Mouse (Mus musculus) lung, adult 2 months (tissue): Measurements from ENCODE around the gene Ntm. TPM values are rescaled to one million over a fixed set of nuclear protein-coding genes. Genes with fewer than 3 reads are reported as not detected.

Experiments used
- DNase-seq: peaks from one replicate; pipeline ENCODE4 v3.0.0; 2022
- H3K4me1 ChIP-seq: fragments of 200-500 bp; 2 replicates; pipeline ENCODE4 v1.6.1; 2011; ENCODE audit warnings: low read length; ENCODE audit not compliant: control insufficient read depth, insufficient read depth
- H3K4me3 ChIP-seq: fragments of 200-500 bp; replicated peaks from 2 replicates; pipeline ENCODE3; 2011; ENCODE audit warnings: low read depth, mild to moderate bottlenecking, control low read depth, low read length; ENCODE audit errors: extremely low read depth
- CTCF ChIP-seq: fragments of 200-500 bp; IDR thresholded peaks from 2 replicates; pipeline ENCODE4 v1.5.1; 2011; ENCODE audit warnings: mild to moderate bottlenecking, low read length, control low read depth; ENCODE audit not compliant: insufficient read depth
- POLR2A ChIP-seq: fragments of 200-500 bp; IDR thresholded peaks from 2 replicates; pipeline ENCODE4 v1.6.1; 2011; ENCODE audit warnings: low read depth, mild to moderate bottlenecking, control low read depth, low read length, borderline replicate concordance; ENCODE audit errors: extremely low read depth
- WGBS: fragments of 180-500 bp; shearing (Covaris S2); methylation state at CpG from one replicate; pipeline ENCODE4 v1.1.7; 2018; 5-methylcytosine and 5-hydroxymethylcytosine counted together
- polyA plus RNA-seq: library from polyadenylated mRNA; depleted of rRNA; stranded (reverse); fragments of >200 nt; gene quantifications from 2 replicates; pipeline ENCODE4 v1.2.3, GENCODE M21; 2012

Ntm gene
- polyA plus RNA-seq, 1 experiment, result 1.1 TPM

- WGBS, result 83% methylated on average over 8 of the region's 8 CpGs
- no peaks in the 10 kb centered on the region for H3K4me1 ChIP-seq
- H3K4me3 ChIP-seq, result no peak overlapping the region
- no peak for DNase-seq
- TF ChIP-seq CTCF, result no peak
- TF ChIP-seq POLR2A, result no peak
Observed at GRCm38 (mm10) chr9:29637335-29637734, 325.6 kb downstream of the Ntm start.

- WGBS, result 65% methylated on average over 5 of the region's 5 CpGs
- Histone ChIP-seq H3K4me3 (no peak overlapping the region), H3K4me1 (no peaks in the 10 kb centered on the region)
- no peak for DNase-seq
- TF ChIP-seq CTCF (no peak), POLR2A (no peak)
Observed at GRCm38 (mm10) chr9:29617181-29617580, 345.8 kb downstream of the Ntm start.

- Histone ChIP-seq H3K4me1 (no peaks in the 10 kb centered on the region), H3K4me3 (no peak overlapping the region)
- no peak for TF ChIP-seq POLR2A
- TF ChIP-seq CTCF, result no peak
- 77% methylated on average over 7 of the region's 7 CpGs for WGBS
- no peak for DNase-seq
Observed at GRCm38 (mm10) chr9:29612020-29612612, 350.8 kb downstream of the Ntm start.

GRCm38 (mm10) chr9:29610867-29611266 is 352.1 kb downstream of the Ntm start:
- 70% methylated on average over 2 of the region's 2 CpGs for WGBS

GRCm38 (mm10) chr9:29597665-29598064 is 365.3 kb downstream of the Ntm start:
- no peak overlapping the region for H3K4me3 ChIP-seq
- TF ChIP-seq CTCF, result no peak
- no peak for TF ChIP-seq POLR2A
- DNase-seq, result no peak
- no peaks in the 10 kb centered on the region for H3K4me1 ChIP-seq
- 37% methylated on average over 4 of the region's 4 CpGs for WGBS

More at GRCm38 (mm10) chr9:29610867-29611266, 352.1 kb downstream of the Ntm start:
- H3K4me3 ChIP-seq, result no peak overlapping the region
- no peak for DNase-seq
- TF ChIP-seq POLR2A (no peak), CTCF (no peak)
- no peaks in the 10 kb centered on the region for H3K4me1 ChIP-seq

- DNase-seq, result no peak
- Histone ChIP-seq H3K4me1 (no peaks in the 10 kb centered on the region), H3K4me3 (no peak overlapping the region)
- TF ChIP-seq POLR2A, result no peak
- no peak for TF ChIP-seq CTCF
- WGBS, result 50% methylated on average over 9 of the region's 9 CpGs
Observed at GRCm38 (mm10) chr9:29595321-29595720, 367.6 kb downstream of the Ntm start.

GRCm38 (mm10) chr9:29594537-29595294 is 368.2 kb downstream of the Ntm start:
- no peak overlapping the region for H3K4me3 ChIP-seq
- no peaks in the 10 kb centered on the region for H3K4me1 ChIP-seq
- DNase-seq, result no peak
- WGBS, result 54% methylated on average over 21 of the region's 21 CpGs
- no peak for TF ChIP-seq POLR2A
- no peak for TF ChIP-seq CTCF

- WGBS, result 74% methylated on average over 5 of the region's 5 CpGs
- DNase-seq, result no peak
- TF ChIP-seq CTCF (no peak), POLR2A (no peak)
- no peak overlapping the region for H3K4me3 ChIP-seq
- H3K4me1 ChIP-seq, result no peaks in the 10 kb centered on the region
Observed at GRCm38 (mm10) chr9:29587376-29587775, 375.6 kb downstream of the Ntm start.

GRCm38 (mm10) chr9:29586381-29586770 is 376.6 kb downstream of the Ntm start:
- H3K4me1 ChIP-seq, result no peaks in the 10 kb centered on the region
- DNase-seq, result no peak
- TF ChIP-seq CTCF, result no peak
- no peak for TF ChIP-seq POLR2A
- H3K4me3 ChIP-seq, result no peak overlapping the region
- 79% methylated on average over 10 of the region's 10 CpGs for WGBS
